Mouse (Mus musculus): ENCODE results near the gene Agtr1a.

Agtr1a gene

DNA sequence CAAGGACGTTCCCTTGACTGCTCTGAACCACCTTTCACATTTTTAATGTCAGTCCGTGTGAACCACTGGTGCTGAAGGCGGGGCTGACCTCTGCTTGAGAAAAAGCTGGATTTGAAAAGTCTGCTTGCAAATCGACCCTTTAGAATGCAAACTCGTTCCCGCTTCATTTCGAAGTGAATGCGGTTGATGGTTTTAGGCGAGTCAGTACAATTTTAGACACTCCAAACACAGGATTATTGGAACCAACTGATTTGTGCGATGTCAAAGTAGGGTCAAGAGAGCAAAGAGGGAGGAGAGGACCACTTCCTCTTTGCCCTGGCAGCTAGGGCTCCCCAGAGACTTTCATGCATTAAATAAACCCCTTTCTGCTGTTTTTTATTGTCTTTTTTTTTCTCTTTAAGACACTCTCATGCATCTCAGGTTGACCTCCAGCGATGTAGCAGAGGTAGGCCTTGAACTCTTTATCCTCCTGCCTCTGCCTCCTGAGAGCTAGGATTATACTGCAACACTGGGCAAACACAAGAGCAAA, 27.9 kb downstream of the Agtr1a start:
- DNase-seq, result no peak

GRCm38 (mm10) chr13:30364780-30365179, 28.5 kb downstream of the Agtr1a start:
- no peak for DNase-seq

DNA sequence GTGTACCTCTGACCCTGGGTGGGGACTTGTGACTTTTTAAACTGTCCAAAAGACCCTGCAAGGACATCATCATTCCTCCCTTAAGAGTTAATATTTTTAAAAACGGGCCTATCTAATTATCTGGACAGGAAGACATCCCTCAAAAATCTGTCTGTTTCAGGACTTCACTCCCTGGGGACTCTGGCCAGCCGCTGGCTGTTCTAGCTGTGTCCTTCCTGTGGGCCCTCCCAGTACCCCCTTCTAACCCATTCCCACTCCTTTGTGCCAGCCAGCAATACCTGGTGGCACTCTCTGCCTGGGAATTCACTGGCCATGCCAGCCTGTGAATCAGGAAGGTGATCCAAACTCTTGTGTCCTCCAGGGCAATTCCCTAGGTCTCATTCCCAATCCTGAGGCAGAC, 29.1 kb downstream of the Agtr1a start:
- no peak for DNase-seq

DNA sequence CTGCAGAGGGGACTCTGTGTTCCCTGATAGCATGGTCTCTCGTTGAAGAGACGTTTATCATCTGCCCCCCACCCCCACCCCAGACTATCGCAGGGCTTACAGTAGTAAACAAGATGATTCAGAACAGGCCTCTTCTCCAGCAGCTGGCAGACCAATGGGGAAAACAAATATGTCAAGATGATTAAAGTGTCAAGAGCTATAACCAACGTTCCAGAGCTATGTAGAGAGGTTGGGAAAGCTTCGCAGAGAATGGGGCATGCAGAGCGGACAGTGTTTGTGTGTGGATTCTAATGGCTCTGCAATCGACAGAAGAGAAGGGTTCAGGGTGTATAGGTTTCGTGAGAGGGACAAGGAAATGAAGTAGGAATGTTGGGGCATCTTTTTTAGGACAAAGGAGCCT, 31.9 kb downstream of the Agtr1a start:
- DNase-seq, result no peak

DNA sequence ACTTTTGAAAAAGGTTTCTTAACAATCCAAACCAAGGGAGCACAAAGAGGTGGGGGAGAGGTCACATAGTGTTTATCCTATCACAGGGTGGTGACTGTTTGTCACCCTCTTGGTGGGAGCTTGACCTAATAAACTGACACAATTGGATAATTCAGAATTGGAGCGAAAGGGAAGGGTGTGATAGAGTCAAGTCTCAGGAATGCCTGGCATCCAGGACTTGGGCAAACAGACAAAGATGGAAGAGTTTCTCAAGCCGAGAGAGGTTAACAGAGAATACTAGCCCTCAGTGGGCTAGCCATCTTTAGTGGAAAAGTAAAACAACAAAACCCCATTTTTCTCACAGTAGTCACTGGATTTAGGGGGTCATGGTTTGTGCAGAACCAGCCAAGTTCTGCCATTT, 32.5 kb downstream of the Agtr1a start:
- DNase-seq, result no peak

DNA sequence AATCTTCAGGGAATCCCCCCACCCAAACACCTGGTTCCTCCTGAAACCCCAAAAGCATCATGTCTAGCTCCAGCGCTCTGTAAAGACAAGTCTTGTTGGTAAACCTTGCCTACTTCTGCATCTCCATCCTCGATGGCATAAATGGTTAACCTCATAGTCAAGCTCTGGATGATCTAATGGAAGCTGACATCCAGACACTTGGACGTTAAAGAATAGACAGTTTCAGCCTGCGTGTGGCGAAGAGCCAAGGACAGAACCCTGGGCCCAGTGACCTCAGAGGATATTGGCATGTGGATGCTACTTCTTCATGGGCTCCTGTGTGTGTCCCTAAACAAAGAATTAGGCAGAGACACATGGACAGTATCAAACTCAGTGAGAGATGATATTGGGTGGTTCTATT, 42.6 kb downstream of the Agtr1a start:
- no peak for DNase-seq

DNA sequence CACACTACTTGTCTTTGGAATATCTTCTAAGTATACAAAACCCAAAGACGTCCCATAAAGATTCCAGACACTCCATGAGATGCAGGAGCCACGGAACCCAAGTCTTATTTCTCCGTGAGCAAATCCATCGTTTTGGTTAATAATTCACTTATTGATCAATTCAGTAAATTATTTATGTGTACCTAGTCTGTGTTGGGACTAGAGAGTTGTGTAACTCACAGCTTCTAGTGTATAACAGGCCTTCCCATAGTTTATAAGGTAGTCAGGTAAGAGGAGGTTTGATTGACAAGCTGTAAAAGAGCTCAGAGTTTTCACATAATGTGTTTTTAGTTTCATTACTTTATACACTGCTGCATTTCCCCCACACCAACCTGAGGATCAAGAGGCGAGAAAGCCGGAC, 48.9 kb downstream of the Agtr1a start:
- DNase-seq, result no peak

- no peak for DNase-seq
Observed at GRCm38 (mm10) chr13:30394123-30394522, 57.9 kb downstream of the Agtr1a start.

DNA sequence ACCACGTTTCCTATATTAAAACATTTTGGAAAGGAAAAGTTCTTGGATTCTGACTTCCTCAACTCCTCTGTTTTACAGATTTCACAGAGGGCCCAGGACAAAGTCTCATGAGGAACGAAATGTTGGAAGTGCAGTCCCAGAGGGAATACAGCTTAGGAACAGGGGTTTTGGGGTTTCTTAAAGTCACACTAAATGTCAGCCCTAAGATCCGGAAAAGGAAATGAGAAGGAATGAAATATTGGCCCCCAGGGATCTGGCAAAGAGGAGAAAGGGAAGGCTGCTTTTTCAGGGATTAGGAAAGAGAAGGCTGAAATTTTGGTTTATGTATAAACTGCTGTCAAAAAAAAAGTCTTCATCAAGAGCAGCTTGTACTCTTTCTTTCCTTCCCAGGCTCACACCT, 60.2 kb downstream of the Agtr1a start:
- DNase-seq, result no peak

DNA sequence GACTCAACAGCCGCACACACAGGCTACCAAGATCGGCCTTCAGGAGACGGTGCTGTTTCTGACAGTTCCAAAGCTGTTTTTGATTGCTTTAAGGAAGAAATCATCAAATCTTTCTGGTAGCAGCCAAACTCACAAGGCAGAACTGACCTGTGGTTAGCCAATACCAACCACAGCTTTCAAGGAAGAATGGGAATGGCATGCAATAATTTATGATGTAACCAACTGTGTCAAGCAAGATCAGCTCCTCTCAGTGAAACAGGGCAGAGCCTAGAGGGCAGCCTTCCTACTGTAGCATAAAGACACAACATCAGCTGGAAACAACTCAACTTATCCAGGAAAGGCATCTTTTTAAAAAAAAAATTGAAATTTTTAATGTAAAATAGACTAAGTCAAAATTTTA, 62.6 kb downstream of the Agtr1a start:
- DNase-seq, result no peak

- no peak for DNase-seq
Observed at GRCm38 (mm10) chr13:30400621-30401020, 64.4 kb downstream of the Agtr1a start.

DNA sequence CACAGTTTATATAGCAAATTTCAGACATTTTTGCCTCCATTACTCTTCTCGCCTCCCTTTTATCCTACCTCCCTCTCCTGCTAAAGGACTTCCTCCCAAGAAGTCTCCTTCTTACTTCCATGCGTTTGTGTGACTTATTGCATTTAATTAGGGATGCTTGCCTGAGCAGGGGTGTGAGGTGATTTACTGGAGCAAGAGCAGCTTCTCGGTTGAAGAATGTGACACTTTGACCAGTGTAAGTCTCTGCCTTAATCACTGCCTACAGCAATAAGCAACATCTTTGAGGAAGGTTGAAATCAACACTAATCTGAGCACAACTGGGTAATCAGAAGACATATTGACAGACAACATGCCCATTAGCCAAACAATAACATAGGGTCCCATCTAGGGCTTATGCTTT, 67.6 kb downstream of the Agtr1a start:
- no peak for DNase-seq

DNA sequence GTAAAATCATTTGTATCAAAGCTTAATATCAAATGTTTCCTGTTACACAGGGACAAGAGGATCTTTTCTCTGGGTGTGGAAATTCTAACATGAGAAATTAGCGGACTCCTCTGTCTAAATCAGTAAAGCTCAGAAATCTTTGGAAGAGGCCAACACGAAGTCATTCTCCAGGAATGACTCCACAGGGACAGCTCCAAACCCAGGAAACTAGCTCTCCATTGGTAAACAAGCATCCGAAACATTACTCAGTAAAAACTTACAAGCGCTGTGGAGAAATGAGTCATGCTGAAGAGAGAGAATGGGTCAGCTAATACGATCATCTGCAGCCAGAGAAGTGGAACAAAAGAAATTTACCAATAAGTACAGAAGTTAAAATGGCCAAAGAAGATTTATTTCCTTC, 82.4 kb downstream of the Agtr1a start:
- DNase-seq, result no peak

DNA sequence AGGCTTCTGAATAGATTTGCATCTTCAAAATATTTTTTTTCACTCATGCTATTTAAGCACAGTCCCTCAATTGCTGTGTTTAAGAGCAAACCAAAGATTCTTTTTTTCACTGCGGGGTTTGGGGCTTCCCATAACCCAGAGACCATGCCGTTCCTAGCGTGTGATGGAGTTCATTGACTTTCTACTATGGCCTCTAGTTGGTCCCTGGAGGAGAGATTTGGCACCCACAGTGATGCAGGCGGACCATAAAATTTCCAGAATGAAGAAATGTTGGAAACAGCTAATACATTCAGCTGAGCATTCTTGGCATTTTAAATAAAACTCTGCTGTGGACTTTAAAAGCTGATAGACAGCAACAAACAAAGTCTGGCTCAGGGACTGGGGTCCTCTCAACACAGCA, 90.8 kb downstream of the Agtr1a start:
- DNase-seq, result no peak

- no peak for DNase-seq
Observed at GRCm38 (mm10) chr13:30427436-30427835, 91.2 kb downstream of the Agtr1a start.
